ENCODE assay signal across 16 mouse cellular contexts in the genomic region with DNA sequence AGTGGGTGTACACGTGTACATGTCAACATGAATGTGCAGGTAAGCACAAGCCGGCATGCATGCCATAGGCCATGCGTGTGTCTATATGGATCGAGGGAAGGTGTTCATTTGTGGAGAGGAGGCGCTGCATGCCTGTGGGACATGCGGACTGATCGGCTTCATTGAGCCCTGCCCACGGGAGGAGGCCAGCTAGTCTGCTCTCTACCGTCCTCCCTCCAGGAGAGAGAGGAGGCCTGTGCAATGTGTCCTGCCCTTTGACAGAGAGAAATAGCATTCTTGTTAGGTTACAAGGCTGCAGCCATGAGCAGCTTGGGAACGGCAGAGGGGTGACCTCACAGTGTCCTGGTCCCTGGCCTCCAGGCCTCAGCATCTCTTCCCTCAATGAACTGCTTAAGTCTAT. TPM values are rescaled to one million over a fixed set of nuclear protein-coding genes. Genes with fewer than 3 reads are reported as not detected.
"Had no signal": no experiment of that assay in that cellular context is flagged by ENCODE, and none has a peak within 500 bp of the region (broad histone marks: within the 10 kb centered on the region; RNA-seq: fewer than 3 reads in every experiment).

No protein-coding gene starts in this region.

- H3K27ac ChIP-seq: kidney, postnatal 0 days; liver, embryonic 15.5 days; midbrain, embryonic 13.5 days; neural tube, embryonic 15.5 days had no signal

- DNase-seq: kidney, adult 11 months; kidney, adult 9 months; kidney, postnatal 36 days; left cerebral cortex, postnatal 4 days; lung, adult 2 months; lung, postnatal 4 days; right cerebral cortex, adult 18-20 months; right cerebral cortex, postnatal 25 days; thymus, postnatal 36 days had no signal

- ATAC-seq: lung, postnatal 0 days; midbrain, embryonic 13.5 days had no signal

- H3K9me3 ChIP-seq: liver, embryonic 15.5 days; midbrain, embryonic 13.5 days; neural tube, embryonic 15.5 days had no signal

- H3K36me3 ChIP-seq: liver, embryonic 15.5 days; midbrain, embryonic 13.5 days; neural tube, embryonic 15.5 days had no signal

- H3K4me3 ChIP-seq: liver, embryonic 15.5 days; midbrain, embryonic 13.5 days; myocyte; neural tube, embryonic 15.5 days had no signal

- H3K27me3 ChIP-seq: liver, embryonic 15.5 days; midbrain, embryonic 13.5 days; neural tube, embryonic 15.5 days had no signal

RNA-seq across cellular contexts. Expression of a gene that starts 18.6 kb away (rescaled TPM):
- total RNA-seq: megakaryocyte-erythroid progenitor cell, adult 5-6 weeks had no signal

RNA-seq across cellular contexts. Expression of a gene that starts 45.1 kb away (rescaled TPM):
- total RNA-seq: megakaryocyte-erythroid progenitor cell, adult 5-6 weeks had no signal
